Mouse (Mus musculus): ENCODE data around the gene Ube2cbp.

GRCm38 (mm10) chr9:86451617-86452016 lies 13.1 kb downstream of the Ube2cbp start:
- TF ChIP-seq CTCF (IDR thresholded peaks at IDR 0.05) (peak; percentile 90), EP300 (IDR thresholded peaks at IDR 0.05) (no peak)
